Mouse (Mus musculus) stomach, postnatal 0 days (tissue): ENCODE measurements at regions not wholly inside any gene's neighbourhood (a gene's known extent, or its start where the extent isn't known, plus 50 kb on each side); places are given as distances from the start of the nearest gene placed in this dataset.

Experiments
- CTCF ChIP-seq: IDR thresholded peaks from 2 replicates; pipeline ENCODE4 v1.5.1; 2016; ENCODE audit warnings: antibody characterized with exemption, low read depth, mild to moderate bottlenecking, moderate library complexity
- EP300 ChIP-seq: optimal IDR thresholded peaks from 2 replicates; pipeline ENCODE3; 2016; ENCODE audit warnings: antibody characterized with exemption

DNA sequence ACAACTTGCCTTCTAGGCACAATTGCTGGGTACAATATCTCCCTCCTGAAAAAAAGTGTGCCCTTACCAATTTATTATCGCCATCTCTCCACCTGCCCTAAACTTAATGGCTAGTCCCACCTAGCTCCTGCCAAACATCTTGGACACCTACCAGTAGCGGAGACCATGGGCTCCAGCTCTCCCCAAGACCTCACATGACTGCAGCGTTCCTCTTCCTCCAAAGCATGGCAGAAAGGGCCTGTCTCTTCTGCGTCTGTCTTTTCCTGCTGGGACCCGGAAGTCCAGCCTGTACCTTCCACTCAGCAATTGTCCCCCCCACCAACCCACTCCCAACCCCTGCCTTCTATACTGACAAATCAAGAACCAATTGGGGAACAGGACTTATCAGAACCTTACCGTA lies 63.1 kb upstream of the Usp24 start:
- TF ChIP-seq EP300, result no peak
- no peak for TF ChIP-seq CTCF
